Mouse (Mus musculus) thymus, adult 2 months (tissue): ENCODE data around the gene Zfp786.

ENCODE experiments used
- CTCF ChIP-seq: fragments of 200-500 bp; IDR thresholded peaks from 2 replicates; pipeline ENCODE4 v1.5.1; 2012; ENCODE audit warnings: mild to moderate bottlenecking, control low read depth, low read length, moderate library complexity, borderline replicate concordance; ENCODE audit not compliant: control insufficient read depth, poor library complexity, insufficient read depth; ENCODE audit errors: extremely low read depth
- POLR2A ChIP-seq: fragments of 200-500 bp; IDR thresholded peaks from 2 replicates; pipeline ENCODE4 v1.6.1; 2012; ENCODE audit warnings: mild to moderate bottlenecking, low read length, control low read depth, moderate library complexity; ENCODE audit not compliant: control insufficient read depth, poor library complexity, insufficient read depth; ENCODE audit errors: extremely low read depth

GRCm38 (mm10) chr6:47788821-47789220 lies 41.8 kb downstream of the Zfp786 start:
- TF ChIP-seq POLR2A = no peak
- TF ChIP-seq CTCF = no peak
